Comparison of ENCODE assay signal across 8 mouse cellular contexts in genomic region chr7:43466099-43466694, GRCm38 (mm10). TPM values are rescaled to one million over a fixed set of nuclear protein-coding genes. Genes with fewer than 3 reads are reported as not detected.
A peak's percentile ranks its signal among the peaks of the same experiment; 100 is the strongest.
DNase-seq lines count a peak whose midpoint lies in the region; ATAC-seq and TF ChIP-seq lines count a peak whose summit lies in the region.

No protein-coding gene starts in this region.

- no peaks in the 10 kb centered on the region for H3K9me3 ChIP-seq in hindbrain, postnatal 0 days (ENCODE audit: low read length)

- peak overlapping the region; percentile 35 for H3K4me3 ChIP-seq in hindbrain, postnatal 0 days (ENCODE audit: low read length)

- H3K36me3 ChIP-seq in hindbrain, postnatal 0 days (ENCODE audit: insufficient read depth, low read length): no peaks in the 10 kb centered on the region

- H3K27me3 ChIP-seq in hindbrain, postnatal 0 days (ENCODE audit: insufficient read depth, low read length): no peaks in the 10 kb centered on the region

- ATAC-seq in hindbrain, postnatal 0 days: peak; percentile 73
- ATAC-seq in megakaryocyte-erythroid progenitor cell, adult 5-6 weeks (replicated peaks; ENCODE audit: low FRiP score, low TSS enrichment, poor library complexity, severe bottlenecking): peak; percentile 74

- H3K4me2 ChIP-seq in hindbrain, postnatal 0 days (ENCODE audit: low read depth, low read length): peak overlapping the region; percentile 59

- WGBS in hindbrain, postnatal 0 days: under 1% methylated on average over 33 of the region's 33 CpGs

- peak; percentile 67 for DNase-seq in adipocyte (ENCODE audit: low spot score)
- DNase-seq in cerebellum, postnatal 4 days (ENCODE audit: low spot score in 2 of 2): peak; percentile 69 to 84
- DNase-seq in gastrocnemius, adult 8-10 months (ENCODE audit: low spot score in 2 of 2): peak; percentile 59 to 74
- DNase-seq in hindbrain, postnatal 0 days (ENCODE audit: low spot score): peak; percentile 92
- peak; percentile 73 to 80 for DNase-seq in left cerebral cortex, postnatal 25 days (ENCODE audit: low spot score in 2 of 2)
- DNase-seq in right cerebral cortex, postnatal 14 days: peak; percentile 89
- DNase-seq in urinary bladder, postnatal 36 days (ENCODE audit: low spot score in 2 of 2): peak; percentile 63 to 84

- intact Hi-C loops in left cerebral cortex, postnatal 25 days (cut with DNase I): loop anchor here (1.0 to 5.0 kb wide), 2 partner anchors 43 to 96 kb away; partner anchors contain the start of gene Zfp658

- 0 out of 2 replicates have a peak, but pooled peaks cover 4% of the 10 kb centered on the region for H3K4me1 ChIP-seq in hindbrain, postnatal 0 days (ENCODE audit: insufficient read depth, low read length)

- peak overlapping the region; percentile 47 for H3K9ac ChIP-seq in hindbrain, postnatal 0 days (replicated peaks; ENCODE audit: low read length)

- peak; percentile 95 for TF ChIP-seq CTCF in hindbrain, postnatal 0 days (IDR thresholded peaks at IDR 0.05; ENCODE audit: low read depth)

- H3K27ac ChIP-seq in hindbrain, postnatal 0 days: peak overlapping the region; percentile 62; the same call in 1 of the 2 replicates

RNA-seq across cellular contexts. Expression of gene Vsig10l, which starts 3.2 kb away (rescaled TPM):
- total RNA-seq in gastrocnemius, adult 8-10 months (2022): 1 to 10 TPM; 1.3 to 2.7 (median 1.7) TPM
- total RNA-seq in hindbrain, postnatal 0 days (2014; rRNA removed): 15.8 and 20.1 TPM in 2 replicates
- 23.1 and 25.8 TPM in 2 replicates for polyA plus RNA-seq in hindbrain, postnatal 0 days (2015; fragmentation: Nextera tagmentation; extraction: Ambion mirVana)
- 1 to 10 TPM; 2.0 to 2.8 TPM for total RNA-seq in left cerebral cortex, postnatal 25 days (2021)
- total RNA-seq in megakaryocyte-erythroid progenitor cell, adult 5-6 weeks (2014; fragmentation: Nextera tagmentation): 2.3 and 2.9 TPM in 2 replicates
- total RNA-seq in megakaryocyte-erythroid progenitor cell, adult 5-6 weeks (2017): 3.0 and 8.9 TPM in 2 replicates

RNA-seq across cellular contexts. Expression of gene Gm45233, which starts 22.3 kb away (rescaled TPM):
- total RNA-seq in gastrocnemius, adult 8-10 months (2022): under 1 TPM in 1 of 4 experiments, not detected in 3; 0.73 TPM
- 2.6 TPM in 1 of 2 replicates, not detected in the other for total RNA-seq in hindbrain, postnatal 0 days (2014; rRNA removed)
- 0.43 and 0.83 TPM in 2 replicates for polyA plus RNA-seq in hindbrain, postnatal 0 days (2015; fragmentation: Nextera tagmentation; extraction: Ambion mirVana)
- total RNA-seq in left cerebral cortex, postnatal 25 days (2021): under 1 TPM in 1 of 2 experiments, not detected in 1; 0.53 TPM
- not detected in 2 replicates for total RNA-seq in megakaryocyte-erythroid progenitor cell, adult 5-6 weeks (2014; fragmentation: Nextera tagmentation)
- 4.2 TPM in 1 of 2 replicates, not detected in the other for total RNA-seq in megakaryocyte-erythroid progenitor cell, adult 5-6 weeks (2017)

RNA-seq across cellular contexts. Expression of gene Etfb, which starts 22.3 kb away (rescaled TPM):
- 100 to 1,000 TPM; 284 to 324 (median 303) TPM for total RNA-seq in gastrocnemius, adult 8-10 months (2022)
- 42.1 and 42.9 TPM in 2 replicates for total RNA-seq in hindbrain, postnatal 0 days (2014; rRNA removed)
- 148 and 149 TPM in 2 replicates for polyA plus RNA-seq in hindbrain, postnatal 0 days (2015; fragmentation: Nextera tagmentation; extraction: Ambion mirVana)
- 10 to 100 TPM; 52.2 to 59.1 TPM for total RNA-seq in left cerebral cortex, postnatal 25 days (2021)
- total RNA-seq in megakaryocyte-erythroid progenitor cell, adult 5-6 weeks (2014; fragmentation: Nextera tagmentation): 212 and 237 TPM in 2 replicates
- total RNA-seq in megakaryocyte-erythroid progenitor cell, adult 5-6 weeks (2017): 396 and 426 TPM in 2 replicates

RNA-seq across cellular contexts. Expression of gene Iglon5, which starts 23.7 kb away (rescaled TPM):
- under 1 TPM in 3 of 4 experiments, not detected in 1; 0.10 to 0.31 (median 0.13) TPM for total RNA-seq in gastrocnemius, adult 8-10 months (2022)
- total RNA-seq in hindbrain, postnatal 0 days (2014; rRNA removed): 64.7 and 69.9 TPM in 2 replicates
- polyA plus RNA-seq in hindbrain, postnatal 0 days (2015; fragmentation: Nextera tagmentation; extraction: Ambion mirVana): 8.0 and 8.6 TPM in 2 replicates
- 10 to 100 TPM; 28.4 to 28.9 TPM for total RNA-seq in left cerebral cortex, postnatal 25 days (2021)
- not detected in 2 replicates for total RNA-seq in megakaryocyte-erythroid progenitor cell, adult 5-6 weeks (2014; fragmentation: Nextera tagmentation)
- not detected in 2 replicates for total RNA-seq in megakaryocyte-erythroid progenitor cell, adult 5-6 weeks (2017)

RNA-seq across cellular contexts. Expression of gene Cldnd2, which starts 25.6 kb away (rescaled TPM):
- total RNA-seq in gastrocnemius, adult 8-10 months (2022): not detected
- total RNA-seq in hindbrain, postnatal 0 days (2014; rRNA removed): not detected in 2 replicates
- polyA plus RNA-seq in hindbrain, postnatal 0 days (2015; fragmentation: Nextera tagmentation; extraction: Ambion mirVana): not detected in 2 replicates
- total RNA-seq in left cerebral cortex, postnatal 25 days (2021): not detected
- total RNA-seq in megakaryocyte-erythroid progenitor cell, adult 5-6 weeks (2014; fragmentation: Nextera tagmentation): not detected in 2 replicates
- not detected in 2 replicates for total RNA-seq in megakaryocyte-erythroid progenitor cell, adult 5-6 weeks (2017)

Comparison
In these comparisons a context has a peak if more than half of its experiments do, and no peak if none do; other contexts are left out.
1. Peak in every context shown above with its lines: DNase-seq, ATAC-seq, H3K4me3 ChIP-seq and H3K27ac ChIP-seq.